Mouse (Mus musculus): ENCODE measurements around the gene Spem1. TPM values are rescaled to one million over a fixed set of nuclear protein-coding genes. Genes with fewer than 3 reads are reported as not detected.

Spem1 gene
- polyA plus RNA-seq, 1 experiment = 0.41 TPM

- TF ChIP-seq CTCF (IDR thresholded peaks at IDR 0.05; ENCODE audit: insufficient read depth, low read length) (no peak), POLR2A (IDR thresholded peaks at IDR 0.05; ENCODE audit: borderline replicate concordance, extremely low read depth, low read depth, low read length) (peak; percentile 93)
- peak within 1 kb of the TSS; percentile 65 for H3K4me3 ChIP-seq (replicated peaks; ENCODE audit: extremely low read depth, low read depth, low read length)
- peak; percentile 92 for DNase-seq
- WGBS = 1% methylated on average over 52 of the region's 52 CpGs
- peaks cover 4% of the 10 kb centered on the region; the same call in 1 of the 2 replicates for H3K4me1 ChIP-seq (ENCODE audit: control insufficient read depth, insufficient read depth, low read length)
Observed at GRCm38 (mm10) chr11:69795168-69795982, 26.6 kb downstream of the Spem1 start, which contains the start of gene Chrnb1. Chrnb1 (minus strand) TSS chr11:69795943.

DNA sequence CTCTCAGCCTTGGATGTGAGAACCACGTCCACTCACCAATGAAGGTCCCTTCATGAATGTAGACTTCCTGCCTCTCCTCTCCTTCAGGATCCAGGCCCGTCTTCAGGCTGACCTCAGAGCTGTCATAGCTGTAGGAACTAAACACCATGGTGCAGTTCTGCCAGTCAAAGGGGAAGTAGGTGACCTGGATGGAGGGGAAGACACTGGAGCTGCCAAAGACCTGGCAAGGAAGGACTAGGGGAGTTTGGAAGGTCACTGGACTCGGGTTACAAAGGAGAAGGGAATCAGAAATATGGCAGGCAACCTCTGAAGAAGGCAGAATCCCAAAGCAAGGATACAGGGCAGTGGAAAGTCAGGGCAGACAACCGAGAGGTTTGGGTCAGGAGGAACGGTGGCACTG is 28.6 kb downstream of the Spem1 start:
- no peak for TF ChIP-seq CTCF (IDR thresholded peaks at IDR 0.05; ENCODE audit: insufficient read depth, low read length)
- TF ChIP-seq POLR2A (IDR thresholded peaks at IDR 0.05; ENCODE audit: borderline replicate concordance, extremely low read depth, low read depth, low read length) = no peak
- 59% methylated on average over 5 of the region's 5 CpGs for WGBS
- Histone ChIP-seq H3K4me1 (ENCODE audit: control insufficient read depth, insufficient read depth, low read length) (no peaks in the 10 kb centered on the region), H3K4me3 (replicated peaks; ENCODE audit: extremely low read depth, low read depth, low read length) (no peak overlapping the region)
- DNase-seq = no peak

- WGBS = 62% methylated on average over 5 of the region's 5 CpGs
- Histone ChIP-seq H3K4me3 (replicated peaks; ENCODE audit: extremely low read depth, low read depth, low read length) (no peak overlapping the region), H3K4me1 (ENCODE audit: control insufficient read depth, insufficient read depth, low read length) (no peaks in the 10 kb centered on the region)
- DNase-seq = no peak
- TF ChIP-seq POLR2A (IDR thresholded peaks at IDR 0.05; ENCODE audit: borderline replicate concordance, extremely low read depth, low read depth, low read length) = no peak
- no peak for TF ChIP-seq CTCF (IDR thresholded peaks at IDR 0.05; ENCODE audit: insufficient read depth, low read length)
Observed at GRCm38 (mm10) chr11:69791420-69791819, 30.6 kb downstream of the Spem1 start.

- no peak overlapping the region for H3K4me3 ChIP-seq (replicated peaks; ENCODE audit: extremely low read depth, low read depth, low read length)
- H3K4me1 ChIP-seq (ENCODE audit: control insufficient read depth, insufficient read depth, low read length) = peaks cover 3% of the 10 kb centered on the region; the same call in 1 of the 2 replicates
- no peak for DNase-seq
- TF ChIP-seq CTCF (IDR thresholded peaks at IDR 0.05; ENCODE audit: insufficient read depth, low read length) (no peak), POLR2A (IDR thresholded peaks at IDR 0.05; ENCODE audit: borderline replicate concordance, extremely low read depth, low read depth, low read length) (no peak)
- 54% methylated on average over 5 of the region's 5 CpGs for WGBS
Observed at GRCm38 (mm10) chr11:69789431-69789830, 32.5 kb downstream of the Spem1 start.

DNA sequence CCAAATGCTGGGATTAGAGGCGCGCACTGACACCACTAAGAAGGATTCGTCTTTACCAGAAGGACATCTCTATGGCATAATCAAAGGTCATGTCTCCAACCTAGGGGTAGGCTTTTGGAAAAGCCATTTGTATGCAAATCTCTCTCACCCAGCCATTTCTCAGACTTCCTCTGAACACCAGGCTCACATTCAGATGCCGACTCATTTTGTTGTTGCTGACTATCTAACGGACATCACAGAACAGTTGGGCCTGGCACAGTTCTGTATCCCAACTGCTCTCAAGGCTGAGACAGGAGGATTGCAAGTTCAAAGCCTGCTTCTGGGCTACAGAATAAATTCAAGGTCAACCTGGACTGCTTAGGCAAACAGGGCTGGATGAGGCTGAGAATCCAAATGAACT is 34.7 kb downstream of the Spem1 start:
- Histone ChIP-seq H3K4me1 (ENCODE audit: control insufficient read depth, insufficient read depth, low read length) (peaks cover 3% of the 10 kb centered on the region; the same call in 1 of the 2 replicates), H3K4me3 (replicated peaks; ENCODE audit: extremely low read depth, low read depth, low read length) (no peak overlapping the region)
- 92% methylated on average over 5 of the region's 5 CpGs for WGBS
- TF ChIP-seq CTCF (IDR thresholded peaks at IDR 0.05; ENCODE audit: insufficient read depth, low read length) (no peak), POLR2A (IDR thresholded peaks at IDR 0.05; ENCODE audit: borderline replicate concordance, extremely low read depth, low read depth, low read length) (no peak)
- no peak for DNase-seq

DNA sequence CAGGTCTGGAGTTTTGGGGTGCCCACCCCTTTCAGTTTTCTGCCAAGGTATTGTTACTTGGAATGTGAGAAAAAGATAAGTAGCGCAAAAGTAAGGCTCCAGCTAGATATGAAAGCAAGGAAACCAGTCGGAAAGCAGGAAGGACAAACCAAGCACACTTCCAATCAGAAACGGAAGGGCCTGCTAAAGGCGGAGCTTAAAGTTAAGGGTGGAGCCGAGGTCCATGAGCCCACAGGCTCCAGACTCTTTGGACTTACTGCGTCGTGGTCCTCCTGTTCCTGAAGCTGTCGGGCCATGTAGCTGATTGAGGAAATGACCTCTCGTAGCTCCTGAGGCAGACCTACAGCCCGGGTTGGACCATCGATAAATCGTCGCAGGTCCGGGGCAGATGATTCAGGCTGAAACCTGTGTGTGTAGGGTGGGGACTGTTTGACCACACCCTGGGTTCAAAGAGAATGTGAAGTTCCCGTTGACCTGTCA is 37.1 kb downstream of the Spem1 start:
- H3K4me3 ChIP-seq (replicated peaks; ENCODE audit: extremely low read depth, low read depth, low read length) = peak overlapping the region; percentile 9
- TF ChIP-seq POLR2A (IDR thresholded peaks at IDR 0.05; ENCODE audit: borderline replicate concordance, extremely low read depth, low read depth, low read length) (peak; percentile 81; the same call in 1 of the 2 replicates), CTCF (IDR thresholded peaks at IDR 0.05; ENCODE audit: insufficient read depth, low read length) (no peak)
- DNase-seq = peak; percentile 60
- peaks cover 3% of the 10 kb centered on the region; the same call in 1 of the 2 replicates for H3K4me1 ChIP-seq (ENCODE audit: control insufficient read depth, insufficient read depth, low read length)
- 19% methylated on average over 15 of the region's 15 CpGs for WGBS

- WGBS = 34% methylated on average over 4 of the region's 4 CpGs
- DNase-seq = no peak
- H3K4me3 ChIP-seq (replicated peaks; ENCODE audit: extremely low read depth, low read depth, low read length) = no peak overlapping the region
- TF ChIP-seq POLR2A (IDR thresholded peaks at IDR 0.05; ENCODE audit: borderline replicate concordance, extremely low read depth, low read depth, low read length) (no peak), CTCF (IDR thresholded peaks at IDR 0.05; ENCODE audit: insufficient read depth, low read length) (no peak)
- peaks cover 3% of the 10 kb centered on the region; the same call in 1 of the 2 replicates for H3K4me1 ChIP-seq (ENCODE audit: control insufficient read depth, insufficient read depth, low read length)
Observed at GRCm38 (mm10) chr11:69781828-69782227, 40.2 kb downstream of the Spem1 start.

DNA sequence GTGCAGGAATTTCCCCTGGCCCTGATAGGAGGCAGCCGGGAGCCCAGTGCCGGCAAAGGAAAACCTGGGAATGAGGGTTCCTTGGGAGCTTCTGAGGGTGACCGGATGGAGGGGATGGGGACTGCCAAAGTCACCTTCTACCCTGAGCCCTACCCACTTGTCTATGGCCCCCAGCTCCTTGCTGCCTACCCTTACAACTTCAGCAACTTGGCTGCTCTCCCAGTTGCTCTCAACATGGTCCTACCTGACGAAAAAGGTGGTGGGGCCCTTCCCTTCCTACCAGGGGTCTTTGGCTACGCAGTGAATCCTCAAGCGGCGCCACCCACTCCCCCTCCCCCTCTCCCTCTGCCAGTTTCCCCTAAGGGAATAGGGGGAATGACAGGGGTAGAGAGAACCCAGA is 43.0 kb downstream of the Spem1 start:
- DNase-seq = no peak
- WGBS = 60% methylated on average over 7 of the region's 7 CpGs
- TF ChIP-seq CTCF (IDR thresholded peaks at IDR 0.05; ENCODE audit: insufficient read depth, low read length) (no peak), POLR2A (IDR thresholded peaks at IDR 0.05; ENCODE audit: borderline replicate concordance, extremely low read depth, low read depth, low read length) (no peak)
- Histone ChIP-seq H3K4me1 (ENCODE audit: control insufficient read depth, insufficient read depth, low read length) (no peaks in the 10 kb centered on the region; the same call in 1 of the 2 replicates), H3K4me3 (replicated peaks; ENCODE audit: extremely low read depth, low read depth, low read length) (no peak overlapping the region)

- no peak for TF ChIP-seq POLR2A (IDR thresholded peaks at IDR 0.05; ENCODE audit: borderline replicate concordance, extremely low read depth, low read depth, low read length)
- no peak for TF ChIP-seq CTCF (IDR thresholded peaks at IDR 0.05; ENCODE audit: insufficient read depth, low read length)
- DNase-seq = no peak
- Histone ChIP-seq H3K4me1 (ENCODE audit: control insufficient read depth, insufficient read depth, low read length) (no peaks in the 10 kb centered on the region; the same call in 1 of the 2 replicates), H3K4me3 (replicated peaks; ENCODE audit: extremely low read depth, low read depth, low read length) (no peak overlapping the region)
- WGBS = 64% methylated on average over 23 of the region's 23 CpGs
Observed at GRCm38 (mm10) chr11:69778258-69778982, 43.6 kb downstream of the Spem1 start.
